Mouse (Mus musculus): ENCODE measurements around the gene Mical3.

The Mical3 gene

GRCm38 (mm10) chr6:121130773-121131172 lies at the start of gene Mical3:
Gene Mical3, minus strand, starts transcription at chr6:121130999.
- peak; percentile 74 for DNase-seq (ENCODE audit: low read depth, low spot score)

- no peak for DNase-seq (ENCODE audit: low read depth, low spot score)
Observed at GRCm38 (mm10) chr6:121179846-121180245, 49.0 kb upstream of the Mical3 start.

GRCm38 (mm10) chr6:121178700-121179358 lies 48.0 kb upstream of the Mical3 start:
- DNase-seq (ENCODE audit: low read depth, low spot score): peak; percentile 75

DNA sequence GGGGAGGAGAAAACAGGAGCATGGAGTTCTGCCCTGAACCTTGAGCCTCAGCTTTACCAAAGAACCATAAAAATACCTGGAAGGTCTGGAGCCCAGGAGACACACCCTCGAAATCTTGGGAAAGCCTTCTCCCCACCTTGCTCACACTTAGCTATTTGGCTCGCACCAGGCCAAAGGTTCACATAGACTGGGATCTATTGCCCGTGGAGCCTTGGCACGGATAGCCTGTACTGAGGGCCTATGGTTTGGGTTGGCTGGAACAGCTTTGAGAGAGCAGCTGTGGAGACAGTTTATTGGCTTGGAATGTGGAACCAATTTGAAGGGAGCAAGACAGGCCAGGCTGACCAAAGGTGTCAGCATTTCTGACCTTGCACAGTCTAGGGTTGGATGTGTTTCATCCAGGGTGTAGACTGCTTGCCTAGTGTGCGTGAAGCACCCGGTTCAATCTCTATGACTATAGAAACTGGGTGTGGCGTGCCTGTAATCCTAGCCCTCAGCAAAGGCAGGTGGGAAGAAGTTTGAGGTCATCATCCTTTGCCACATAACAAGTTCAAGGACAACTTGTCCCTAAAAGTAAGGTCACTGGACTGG lies 46.4 kb upstream of the Mical3 start:
- DNase-seq (ENCODE audit: low read depth, low spot score): no peak

DNA sequence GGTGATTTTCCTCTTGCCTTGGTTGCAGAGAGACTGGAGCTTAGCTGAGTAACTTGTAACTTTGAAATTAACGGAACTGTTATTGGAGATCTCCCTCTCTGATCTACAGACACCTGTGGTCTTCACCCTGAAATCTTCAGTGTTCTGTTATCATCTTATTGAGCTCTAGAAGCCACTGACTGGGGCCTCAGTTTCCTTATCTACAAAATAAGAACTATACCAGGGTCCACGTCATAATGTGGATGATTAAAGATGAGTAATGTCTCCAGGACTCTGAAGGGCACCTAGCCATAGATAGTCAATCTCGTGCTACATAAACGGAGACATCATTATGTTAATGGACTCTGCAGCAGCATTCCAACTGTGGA lies 45.9 kb upstream of the Mical3 start:
- no peak for DNase-seq (ENCODE audit: low read depth, low spot score)

- DNase-seq (ENCODE audit: low read depth, low spot score): no peak
Observed at GRCm38 (mm10) chr6:121176011-121176730, 45.4 kb upstream of the Mical3 start.

- DNase-seq (ENCODE audit: low read depth, low spot score): no peak
Observed at GRCm38 (mm10) chr6:121174761-121175160, 44.0 kb upstream of the Mical3 start.

GRCm38 (mm10) chr6:121173471-121173870 lies 42.7 kb upstream of the Mical3 start:
- DNase-seq (ENCODE audit: low read depth, low spot score): no peak

DNA sequence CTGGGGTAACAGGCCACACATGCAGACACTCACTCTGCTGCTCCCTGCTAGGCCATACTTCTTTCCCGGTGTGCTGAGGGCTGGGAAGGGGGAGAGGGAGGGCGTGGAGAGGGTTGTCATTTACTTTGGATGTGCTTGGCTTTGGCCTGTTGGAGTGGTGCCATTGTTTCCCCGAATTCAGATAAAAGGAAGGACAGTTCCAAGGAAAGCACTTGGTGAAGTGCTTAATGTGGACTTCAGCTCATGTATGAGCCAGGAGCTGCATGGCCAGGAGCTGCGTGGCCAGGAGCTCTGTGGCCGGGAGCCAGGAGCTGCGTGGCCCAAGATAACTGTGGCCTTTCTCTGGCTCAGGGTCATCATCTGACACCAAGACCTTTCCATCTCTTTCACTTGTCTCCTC lies 40.3 kb upstream of the Mical3 start:
- no peak for DNase-seq (ENCODE audit: low read depth, low spot score)

GRCm38 (mm10) chr6:121167381-121167975 lies 36.7 kb upstream of the Mical3 start:
- DNase-seq (ENCODE audit: low read depth, low spot score): peak; percentile 54

DNA sequence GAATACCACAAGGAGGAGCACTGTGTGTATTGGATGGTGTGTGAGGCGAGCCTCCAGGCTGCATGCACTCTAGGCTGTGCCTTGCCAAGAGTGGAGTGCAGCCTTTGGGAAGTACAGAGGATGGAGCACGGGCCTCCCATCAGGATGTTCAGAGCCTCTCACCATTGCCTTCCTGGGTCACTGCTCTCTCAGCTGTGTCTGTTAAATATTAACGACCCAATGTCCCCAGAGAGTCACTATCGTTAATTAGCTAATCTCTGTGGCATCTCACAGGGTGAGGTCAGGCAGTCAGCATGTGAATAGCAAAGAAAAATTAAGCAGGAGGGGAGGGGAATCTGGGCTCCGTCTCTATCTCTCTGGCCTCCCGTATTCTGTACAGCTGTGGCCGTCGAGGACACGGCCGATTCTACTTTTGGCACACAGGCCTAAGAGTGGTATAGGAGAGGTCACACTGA lies 35.3 kb upstream of the Mical3 start:
- peak; percentile 64 for DNase-seq (ENCODE audit: low read depth, low spot score)

DNA sequence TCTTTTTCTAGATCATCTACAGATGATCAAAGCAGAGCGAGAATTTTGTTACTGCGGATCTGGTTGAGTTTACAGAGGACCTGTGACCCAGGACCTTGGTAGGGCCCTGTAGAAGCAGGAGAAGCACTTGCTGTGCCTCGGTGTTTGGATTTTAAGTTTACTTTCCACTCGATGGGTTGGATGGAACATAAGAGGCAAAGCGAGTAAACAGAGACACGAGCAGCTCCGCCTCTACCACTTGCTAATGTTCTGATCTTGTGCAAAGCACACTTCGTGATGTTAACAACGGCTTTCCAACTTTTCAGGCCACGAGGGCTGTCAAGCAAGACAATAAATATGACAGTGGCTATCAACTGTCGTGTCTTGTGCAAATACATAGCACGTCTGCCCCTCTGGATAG lies 31.8 kb upstream of the Mical3 start:
- DNase-seq (ENCODE audit: low read depth, low spot score): no peak

DNA sequence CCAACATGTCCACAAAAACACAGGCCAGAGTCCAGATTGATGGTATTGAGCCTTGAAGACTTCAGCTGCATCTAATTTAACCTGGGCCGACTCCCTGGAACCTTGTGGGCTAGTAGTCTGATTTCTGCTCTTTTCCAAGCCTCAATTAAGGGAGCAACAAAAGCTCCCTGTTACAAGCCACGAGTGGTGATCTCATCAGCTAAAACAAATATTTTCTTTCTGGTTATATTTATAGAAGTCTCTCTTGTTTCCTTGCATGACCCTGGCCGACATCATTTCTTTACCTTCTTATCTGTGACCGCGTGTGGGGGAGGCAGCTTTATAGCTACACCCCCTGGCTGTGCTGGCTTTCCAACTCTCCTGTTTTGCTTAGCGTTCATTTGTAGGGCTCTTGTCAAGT lies 29.3 kb upstream of the Mical3 start:
- no peak for DNase-seq (ENCODE audit: low read depth, low spot score)

DNA sequence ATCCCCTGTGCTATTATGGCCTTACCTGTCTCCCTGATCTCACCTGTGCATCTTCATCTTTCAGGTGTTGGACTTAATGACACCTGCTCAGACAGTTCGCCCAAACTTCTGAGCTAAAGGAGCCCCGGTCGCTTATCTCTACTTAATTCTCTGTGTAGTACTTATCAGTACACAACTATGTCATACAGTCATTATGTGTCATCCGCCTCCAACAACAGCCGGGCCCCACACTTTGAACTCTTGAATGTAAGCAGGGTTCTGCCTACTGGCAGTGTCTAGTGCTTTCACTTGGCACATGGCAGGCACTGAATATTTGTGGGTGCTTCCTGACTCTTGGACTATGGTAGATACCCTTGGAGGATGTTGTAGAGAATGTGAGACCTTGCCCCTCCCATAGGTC lies 28.8 kb upstream of the Mical3 start:
- DNase-seq (ENCODE audit: low read depth, low spot score): no peak

- no peak for DNase-seq (ENCODE audit: low read depth, low spot score)
Observed at GRCm38 (mm10) chr6:121156030-121156429, 25.2 kb upstream of the Mical3 start.

DNA sequence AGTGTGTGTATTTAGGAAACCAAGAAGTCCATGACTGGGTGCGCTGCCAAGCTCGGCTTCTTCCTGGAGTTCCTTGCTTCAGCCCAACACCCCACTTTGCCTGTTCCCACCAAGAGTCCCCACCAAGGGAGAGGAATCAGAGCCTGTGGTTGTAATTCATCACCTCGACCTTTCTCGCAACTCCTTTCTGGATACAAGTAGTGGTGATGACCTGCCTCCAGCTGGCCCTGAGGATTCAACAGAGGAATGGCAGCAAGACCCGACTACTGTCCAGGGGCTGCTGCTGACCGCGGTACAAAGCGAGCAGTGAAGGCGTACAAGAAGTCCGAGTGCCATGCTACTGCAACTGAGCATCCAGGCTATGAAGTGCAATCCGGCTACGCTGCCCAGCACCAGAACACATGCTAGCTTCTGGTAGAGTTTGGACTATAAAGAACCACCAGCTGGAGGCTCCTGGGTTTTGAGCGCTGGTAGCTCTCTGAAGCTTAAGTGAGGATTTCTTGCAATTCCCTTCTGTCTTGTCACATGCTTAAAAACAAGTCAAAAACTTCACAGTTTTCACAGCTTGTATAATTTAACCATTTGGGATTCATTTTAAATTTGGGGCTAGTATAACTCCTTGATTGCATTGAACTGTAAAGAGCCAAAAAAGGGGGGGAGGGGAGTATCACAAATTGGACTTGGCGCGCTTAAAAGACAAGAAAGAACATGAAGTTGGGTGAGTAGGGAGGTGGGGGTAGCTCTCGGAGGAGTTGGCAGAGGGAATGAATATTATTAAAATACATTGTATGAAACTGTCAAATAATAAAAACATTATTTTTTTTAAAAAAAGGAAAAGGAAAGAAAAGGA lies 23.9 kb upstream of the Mical3 start:
- DNase-seq (ENCODE audit: low read depth, low spot score): no peak

GRCm38 (mm10) chr6:121153177-121153576 lies 22.4 kb upstream of the Mical3 start:
- no peak for DNase-seq (ENCODE audit: low read depth, low spot score)

DNA sequence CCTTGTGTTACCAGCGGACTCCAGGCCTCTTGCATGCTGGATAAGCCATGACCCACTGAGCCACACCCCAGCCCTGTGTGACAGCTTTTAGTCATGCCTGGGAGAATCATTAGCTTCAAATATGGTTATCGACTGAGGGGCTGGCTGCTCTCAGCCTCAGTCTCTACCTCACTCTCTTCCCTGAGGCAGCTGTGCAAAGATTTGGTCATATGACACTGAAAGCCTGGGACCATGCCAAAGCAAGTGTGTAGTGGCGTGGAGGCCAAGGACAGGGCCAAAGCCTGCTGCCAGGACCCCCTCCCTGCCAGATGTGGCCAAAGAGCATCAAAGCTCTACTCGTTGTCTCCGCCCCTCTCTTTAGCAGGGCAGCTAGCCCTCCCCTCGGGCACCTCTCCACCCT lies 20.9 kb upstream of the Mical3 start:
- DNase-seq (ENCODE audit: low read depth, low spot score): no peak

GRCm38 (mm10) chr6:121150126-121150525 lies 19.3 kb upstream of the Mical3 start:
- DNase-seq (ENCODE audit: low read depth, low spot score): no peak

- DNase-seq (ENCODE audit: low read depth, low spot score): no peak
Observed at GRCm38 (mm10) chr6:121149420-121149819, 18.6 kb upstream of the Mical3 start.

DNA sequence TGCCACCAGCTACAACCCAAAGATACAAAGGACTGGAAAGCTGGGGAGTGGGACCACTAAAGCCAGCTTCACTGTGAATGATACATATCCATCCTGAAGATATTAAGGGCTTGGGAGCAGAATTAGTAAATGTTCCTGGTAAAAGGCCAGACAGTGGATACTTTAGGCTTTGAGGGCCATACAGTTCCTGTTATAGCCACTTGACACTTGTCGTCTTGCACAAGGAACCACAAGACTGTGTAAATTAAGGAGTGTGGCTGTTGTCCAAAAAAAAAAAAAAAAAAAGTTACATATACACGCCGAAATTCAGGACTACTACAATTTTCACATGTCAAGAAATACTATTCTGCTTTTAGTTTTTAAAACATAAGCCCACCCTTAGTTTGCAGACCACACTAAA lies 17.6 kb upstream of the Mical3 start:
- DNase-seq (ENCODE audit: low read depth, low spot score): no peak

DNA sequence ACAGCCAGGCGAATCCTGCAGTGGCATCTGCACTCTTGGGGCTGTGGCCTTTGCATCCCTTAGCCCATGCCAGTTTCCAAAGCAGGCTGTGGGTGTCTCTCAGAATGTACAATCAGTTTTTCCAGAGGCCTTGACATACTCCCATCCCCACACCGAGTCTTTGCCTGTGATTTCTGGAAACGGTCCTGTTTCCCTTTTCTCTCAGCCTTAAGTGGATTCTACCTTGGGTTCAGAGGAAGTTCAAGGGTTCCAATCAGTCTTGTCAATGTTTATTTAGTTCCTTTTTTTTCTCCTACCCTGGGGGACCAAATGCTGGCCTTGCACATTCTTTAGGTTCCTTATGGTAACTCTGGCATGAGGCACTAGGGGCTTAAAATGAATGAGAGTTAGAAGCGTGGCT lies 16.0 kb upstream of the Mical3 start:
- DNase-seq (ENCODE audit: low read depth, low spot score): peak; percentile 69
